Mouse (Mus musculus) kidney, adult 8-10 months (tissue): Measurements from ENCODE around the gene Col23a1.
A peak's percentile ranks its signal among the peaks of the same experiment; 100 is the strongest.

ENCODE experiments used
- DNase-seq, 2 experiments: peaks; one replicate each; pipeline ENCODE4 v3.0.0; 2022

The Col23a1 gene

DNA sequence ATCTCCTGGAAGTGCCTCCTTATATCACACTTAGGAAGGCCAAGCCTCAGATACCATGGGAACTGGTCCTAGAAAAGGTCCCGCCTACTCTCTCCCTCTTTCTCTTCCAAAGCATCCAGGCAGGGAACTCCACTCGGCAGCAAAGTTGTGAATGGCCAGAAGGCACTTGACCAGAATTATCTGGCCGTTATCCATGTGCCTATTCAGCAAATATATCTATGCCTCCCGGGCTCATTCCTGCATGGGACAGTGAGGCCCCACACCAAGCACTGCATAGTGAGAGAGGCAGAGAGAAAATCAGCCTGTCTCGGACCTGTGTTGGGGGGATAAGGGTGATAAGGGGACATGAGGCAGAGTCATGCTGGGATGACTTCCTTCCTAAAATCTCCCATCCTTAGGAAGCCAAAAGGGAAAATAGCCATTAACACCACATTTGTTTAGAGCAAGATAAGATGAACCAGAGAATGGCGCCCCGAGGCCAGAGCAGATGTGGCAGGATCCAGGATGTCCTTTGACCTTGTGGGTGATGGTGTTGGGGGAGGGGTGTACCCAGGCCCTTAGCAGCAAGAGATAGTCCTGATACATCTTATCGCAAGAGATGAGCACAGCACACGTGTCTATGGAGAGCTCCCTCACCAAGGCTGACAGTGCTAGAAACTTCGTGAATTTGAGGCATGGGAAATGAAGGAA is 196.2 kb downstream of the Col23a1 start:
- DNase-seq = no peak

DNA sequence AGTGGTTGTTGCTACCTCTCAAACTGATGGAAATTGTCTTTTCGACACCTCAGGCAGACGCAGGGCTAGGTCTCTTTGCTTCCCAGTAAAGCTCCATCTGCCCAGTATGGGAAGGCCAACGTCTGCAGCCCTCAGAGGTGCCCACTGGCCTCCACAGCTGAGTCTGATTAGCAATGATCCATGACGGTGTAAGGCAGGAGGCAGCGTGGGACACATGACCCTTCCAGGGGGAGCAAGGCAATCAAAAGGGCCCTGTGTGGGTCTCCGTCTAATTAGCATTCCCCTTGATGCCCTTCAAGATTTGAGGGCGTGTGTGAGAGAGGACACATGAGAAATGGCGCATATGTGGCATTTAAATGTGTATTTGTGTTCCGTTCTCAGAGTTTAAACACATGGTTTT is 199.1 kb downstream of the Col23a1 start:
- no peak for DNase-seq

DNA sequence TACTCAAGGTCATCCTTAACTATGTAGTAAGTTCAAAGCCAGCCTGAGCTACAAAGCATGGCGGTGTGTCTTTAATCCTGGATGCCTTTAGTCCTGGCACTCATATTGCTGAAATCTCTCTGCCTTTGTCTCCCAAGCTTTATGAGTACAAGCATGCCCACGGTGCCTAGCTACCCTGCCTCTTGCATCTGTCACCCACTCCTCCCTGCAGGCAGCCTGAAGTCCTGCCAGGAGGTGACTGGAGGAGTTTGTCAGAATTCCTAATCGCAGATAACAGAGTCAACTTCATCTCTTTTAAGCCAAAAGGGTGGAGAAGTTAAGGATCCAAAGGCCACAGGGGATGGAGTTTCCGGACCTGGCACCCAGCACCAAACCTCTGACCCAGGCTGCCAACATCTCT is 203.7 kb downstream of the Col23a1 start:
- no peak for DNase-seq

DNA sequence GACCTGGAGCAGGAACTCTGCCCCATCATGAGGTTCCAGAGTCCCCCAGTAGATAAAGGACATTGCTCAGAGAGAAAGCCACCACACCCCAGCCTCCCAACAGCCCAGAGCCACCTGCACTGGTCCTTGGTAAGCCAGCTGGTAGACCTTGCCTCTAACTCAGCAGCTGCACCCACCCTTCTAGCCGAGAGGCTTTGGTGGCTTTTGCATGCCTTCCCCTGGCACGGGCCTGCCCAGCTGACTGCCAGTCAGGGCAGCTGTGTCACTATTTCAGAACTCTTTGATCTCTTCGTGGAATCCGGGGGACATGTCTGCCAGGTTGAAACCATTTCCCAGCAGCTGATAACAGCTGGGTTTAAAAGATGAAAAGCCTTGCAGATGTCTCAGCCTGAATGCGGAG is 204.5 kb downstream of the Col23a1 start:
- no peak for DNase-seq

DNA sequence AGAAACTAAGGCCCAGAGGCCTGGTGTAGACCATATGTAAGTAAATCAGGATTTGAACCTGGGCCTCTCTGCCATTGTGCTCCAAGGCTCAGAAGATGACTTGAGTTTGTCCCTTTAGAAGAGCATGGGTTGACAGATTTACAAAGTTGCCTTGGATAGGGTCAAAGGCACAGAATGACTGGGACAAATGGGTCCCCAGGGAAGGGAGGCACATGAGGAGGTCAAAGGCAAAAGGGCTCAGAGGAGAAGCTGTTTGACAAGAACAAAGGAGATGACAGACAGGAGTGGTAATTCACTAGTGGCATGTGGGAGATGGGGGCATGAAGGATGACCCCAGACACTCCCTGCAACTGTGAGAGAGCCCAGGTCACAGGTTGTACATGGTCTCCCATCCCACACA is 210.1 kb downstream of the Col23a1 start:
- no peak for DNase-seq

DNA sequence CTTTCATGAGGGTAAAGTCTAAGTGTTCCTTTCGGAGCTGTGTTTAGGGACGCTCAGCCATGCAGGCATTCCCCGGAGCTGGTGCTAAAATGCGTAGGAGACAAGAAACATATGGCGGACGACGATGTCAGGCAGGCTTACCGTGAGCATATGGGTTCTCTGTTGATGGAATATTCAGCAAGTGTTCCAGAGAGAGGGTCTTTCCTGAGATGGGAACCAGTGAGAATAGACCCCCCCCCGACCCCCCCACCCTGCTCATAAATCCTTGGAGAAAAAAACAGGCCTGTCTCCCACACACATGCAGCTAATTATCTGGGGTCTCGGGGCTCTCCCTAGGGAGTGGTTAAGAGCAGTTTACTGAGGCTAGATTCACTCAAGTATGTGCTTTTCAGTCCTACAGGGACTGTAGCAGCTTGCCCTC is 212.7 kb downstream of the Col23a1 start:
- DNase-seq = no peak

DNA sequence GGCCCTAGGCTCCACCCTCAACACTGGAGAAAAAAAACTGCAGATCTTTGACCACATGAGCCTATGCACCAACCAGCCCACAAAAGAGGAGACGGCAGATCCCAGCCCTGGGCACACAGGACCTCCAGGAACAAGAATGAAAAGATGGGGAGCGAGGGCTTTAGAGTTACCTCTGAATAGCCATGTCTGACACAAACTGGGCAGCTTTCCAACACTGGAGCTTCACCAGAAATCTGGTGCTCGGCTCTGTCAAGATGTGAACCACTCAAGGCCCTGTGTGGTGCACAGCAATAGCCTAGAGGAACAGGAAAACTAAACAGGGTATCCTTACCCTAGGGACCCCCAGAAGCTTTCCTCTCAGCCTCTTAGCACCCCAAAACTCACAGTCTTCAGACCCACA is 215.2 kb downstream of the Col23a1 start:
- no peak for DNase-seq

DNA sequence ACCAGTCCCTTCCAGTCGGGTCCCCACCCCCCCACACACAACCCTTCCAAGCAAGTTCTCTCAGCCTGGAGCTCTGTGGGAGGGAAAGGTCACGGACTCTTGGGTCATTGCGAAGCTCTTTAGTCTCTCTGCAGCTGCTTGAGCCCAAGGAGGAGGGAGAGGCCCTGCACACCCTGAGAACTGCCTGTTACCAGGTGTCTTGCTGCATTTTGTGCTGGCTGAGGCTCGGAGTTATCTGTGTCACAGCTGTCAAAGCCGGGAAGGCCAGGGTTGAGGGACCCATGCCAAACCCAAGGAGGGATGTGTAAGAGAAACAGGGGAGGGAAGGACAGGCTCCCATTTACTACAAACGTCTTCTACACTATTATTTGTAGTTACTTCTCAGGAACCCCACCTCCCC is 218.3 kb downstream of the Col23a1 start:
- no peak for DNase-seq

DNA sequence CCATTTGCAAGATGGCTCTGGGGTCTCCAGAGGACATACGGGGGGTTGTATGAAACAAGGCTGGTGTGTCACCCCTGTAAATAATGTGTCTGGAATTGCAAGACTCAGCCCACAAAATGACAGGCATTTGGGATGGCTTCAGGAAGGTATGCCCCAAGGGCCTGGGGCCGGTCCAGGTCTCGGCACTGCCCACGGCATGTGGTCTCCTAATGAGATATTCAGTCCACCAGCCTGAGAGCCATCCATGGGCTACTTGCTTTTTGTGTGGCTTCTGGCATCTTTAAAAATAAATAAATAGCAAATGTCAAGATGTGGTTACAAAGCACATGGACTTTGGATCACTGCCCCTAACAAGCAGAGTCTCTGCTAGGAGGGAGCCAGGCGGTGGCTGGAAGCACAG is 219.5 kb downstream of the Col23a1 start:
- no peak for DNase-seq

DNA sequence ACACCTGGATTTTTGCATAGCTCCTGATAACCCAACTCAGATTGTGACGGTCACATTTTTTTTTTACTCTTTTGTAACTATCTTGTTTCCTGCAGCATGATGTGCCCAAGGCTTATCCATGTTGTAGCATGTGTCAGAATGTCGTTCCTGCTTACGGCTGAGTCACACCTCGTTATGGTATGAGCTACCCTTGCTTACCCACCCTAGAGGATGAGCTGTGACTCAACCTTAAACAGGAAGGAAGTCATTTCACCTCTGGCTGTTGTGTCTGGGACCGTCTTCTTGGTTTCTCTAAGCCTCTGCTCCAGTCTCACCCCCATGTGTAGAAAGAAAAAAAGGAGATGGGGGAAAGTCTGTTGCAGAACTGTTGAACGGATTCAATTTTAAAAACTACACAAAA is 223.3 kb downstream of the Col23a1 start:
- DNase-seq = no peak

DNA sequence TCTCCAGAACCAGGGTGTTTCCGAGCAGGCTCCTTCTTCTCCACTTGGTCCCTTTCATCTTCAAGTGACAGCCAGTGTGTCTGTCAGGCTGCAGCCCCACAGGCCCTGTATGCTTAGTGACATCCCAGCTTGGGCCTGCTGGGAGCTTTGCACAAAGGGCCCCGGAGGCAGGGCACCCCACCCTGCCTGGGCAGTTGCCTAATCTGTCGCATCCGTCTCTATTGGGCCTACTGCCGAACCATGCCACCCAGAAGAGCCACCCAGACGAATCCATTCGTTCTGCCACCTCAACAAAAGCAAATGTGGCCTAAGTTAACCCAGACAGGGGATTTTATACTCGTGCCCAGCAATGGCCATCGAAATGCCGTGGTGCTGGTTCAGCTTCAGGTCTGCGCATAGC is 225.6 kb downstream of the Col23a1 start:
- no peak for DNase-seq

DNA sequence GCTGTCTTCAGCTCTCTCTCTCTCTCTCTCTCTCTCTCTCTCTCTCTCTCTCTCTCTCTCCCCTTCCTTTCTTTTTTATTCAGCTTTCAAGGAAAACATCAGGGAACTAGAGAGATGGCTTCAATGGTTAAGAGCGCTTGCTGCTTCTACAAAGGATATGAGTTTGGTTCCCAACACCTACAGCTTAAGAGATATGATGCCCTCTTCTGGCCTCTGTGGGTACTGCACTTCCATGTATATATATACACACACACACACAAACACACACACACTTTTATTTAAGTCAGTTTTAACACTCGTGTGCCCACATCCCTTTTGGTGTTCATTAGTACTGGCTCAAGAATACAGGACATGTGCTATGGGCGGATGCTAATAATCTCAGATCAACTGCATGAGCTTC is 228.4 kb downstream of the Col23a1 start:
- no peak for DNase-seq

DNA sequence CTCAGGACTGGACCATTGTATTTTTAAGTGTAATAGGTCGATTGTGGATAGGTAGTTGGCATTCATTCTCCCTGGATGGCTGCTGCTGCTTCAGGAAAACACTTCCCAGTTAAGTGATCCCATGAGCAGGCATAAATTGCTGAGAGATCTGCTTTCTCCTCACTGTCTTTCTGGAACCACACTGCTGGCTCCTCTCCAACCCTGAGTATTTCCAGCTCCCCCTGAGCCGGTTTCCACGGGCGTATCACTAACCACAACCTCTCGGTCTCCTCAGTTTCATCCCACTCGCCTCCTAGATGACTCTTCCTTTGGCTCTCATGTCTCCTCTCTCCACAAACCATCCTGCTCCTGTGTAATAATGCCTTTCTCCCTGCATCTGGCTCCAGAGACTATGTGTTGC is 228.9 kb downstream of the Col23a1 start:
- DNase-seq = no peak

DNA sequence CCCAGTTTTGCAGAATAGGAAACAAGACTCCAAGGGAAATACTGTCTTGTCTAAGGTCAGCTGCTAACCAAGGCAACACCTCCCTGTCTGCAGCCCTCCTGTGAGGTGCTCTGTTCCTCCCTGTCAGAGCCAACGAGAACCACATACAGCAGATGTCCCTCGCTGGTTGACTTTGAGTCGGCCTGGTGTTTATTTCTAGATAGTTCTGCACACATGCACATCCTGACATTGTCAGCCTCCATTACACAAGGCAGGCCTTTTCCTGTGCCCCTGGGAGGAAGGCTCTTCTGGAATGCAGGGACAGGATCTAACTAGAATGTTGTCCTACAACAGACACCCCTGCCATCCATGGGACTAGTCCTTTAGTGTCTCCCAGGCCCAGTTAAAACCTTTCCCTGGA is 231.7 kb downstream of the Col23a1 start:
- no peak for DNase-seq

DNA sequence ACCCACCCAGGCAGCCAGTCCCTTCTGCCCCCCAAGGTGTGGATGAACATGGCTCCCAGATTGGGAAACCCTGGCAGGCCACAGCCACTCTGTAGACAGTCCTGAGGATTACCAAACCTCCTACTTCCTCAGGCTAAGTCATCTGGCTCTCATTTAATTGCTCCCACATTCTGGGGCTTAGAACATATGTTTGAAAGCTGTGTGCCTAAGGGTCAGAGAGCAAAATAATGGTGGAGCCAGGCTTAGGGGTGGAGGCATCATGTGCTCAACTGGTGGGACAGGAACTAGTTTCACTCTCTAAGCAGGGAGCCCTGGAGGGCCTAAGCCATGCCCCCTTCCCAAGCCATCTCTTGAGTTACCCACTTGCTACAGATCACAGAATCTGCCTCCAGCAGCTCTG is 233.5 kb downstream of the Col23a1 start:
- no peak for DNase-seq

DNA sequence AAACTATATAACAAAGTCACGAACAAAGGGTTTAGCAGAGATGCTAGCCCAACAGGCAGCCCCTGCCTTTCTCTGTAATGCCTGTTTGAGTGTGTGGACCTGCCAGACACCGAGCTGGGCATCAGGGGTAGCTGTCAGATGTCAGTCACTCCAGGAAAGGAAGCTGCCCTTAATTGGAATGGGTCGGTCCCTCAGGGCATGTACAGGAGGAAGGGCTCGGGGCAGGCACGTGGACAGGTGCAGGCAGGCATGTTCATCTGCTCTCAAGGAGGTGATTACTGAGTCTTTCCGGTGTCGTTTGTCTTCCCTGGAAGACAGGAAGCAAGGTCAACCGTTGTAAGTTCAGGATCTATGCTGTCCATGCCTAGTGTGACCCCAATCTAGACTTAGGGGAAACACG is 233.9 kb downstream of the Col23a1 start:
- DNase-seq = no peak

DNA sequence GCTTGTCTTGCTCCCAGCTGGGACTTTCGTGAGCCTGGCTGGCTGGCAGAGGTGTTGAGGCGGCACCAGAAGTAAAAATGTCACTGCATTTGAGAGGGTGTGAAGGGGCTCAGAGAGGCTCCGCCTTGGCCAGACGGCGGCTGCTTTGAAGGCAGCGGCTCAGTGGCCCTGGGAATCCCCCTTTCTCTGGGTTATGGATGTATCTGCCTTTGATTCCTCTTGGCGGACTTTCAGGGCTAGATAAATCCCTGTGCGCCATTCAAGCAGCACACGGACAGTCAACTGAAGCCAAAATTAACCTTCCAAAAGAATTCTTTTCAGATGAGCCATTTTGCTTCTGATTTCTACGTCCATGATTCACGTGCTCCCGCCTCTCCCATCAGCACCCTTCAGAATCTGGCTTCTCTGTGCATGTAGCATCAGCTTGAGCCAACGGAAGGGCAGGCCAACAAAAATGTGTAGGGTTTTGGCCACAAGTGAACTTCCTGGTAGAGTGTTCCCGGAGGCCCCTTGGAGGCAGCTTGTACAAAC is 237.0 kb downstream of the Col23a1 start:
- DNase-seq = no peak

DNA sequence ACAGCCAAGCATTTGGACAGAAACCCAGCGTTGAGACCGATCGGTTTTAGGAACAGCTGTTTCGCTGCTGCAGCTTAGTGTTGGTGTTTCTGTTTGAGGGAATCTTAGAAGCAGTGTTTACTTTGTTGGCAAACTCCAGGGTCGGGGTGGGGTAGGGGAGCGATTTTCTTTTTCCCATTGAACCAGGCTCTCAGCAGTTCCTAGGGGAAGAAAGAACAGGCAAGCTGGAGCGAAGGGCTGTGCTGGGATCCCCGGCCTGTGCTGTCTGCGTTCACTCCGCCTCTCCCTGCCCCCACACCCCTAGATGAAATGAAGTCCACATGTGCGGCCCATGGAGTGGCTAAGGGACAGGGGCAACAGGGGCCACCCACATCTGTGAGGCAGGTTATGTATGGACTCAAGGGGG is 243.4 kb downstream of the Col23a1 start:
- no peak for DNase-seq

DNA sequence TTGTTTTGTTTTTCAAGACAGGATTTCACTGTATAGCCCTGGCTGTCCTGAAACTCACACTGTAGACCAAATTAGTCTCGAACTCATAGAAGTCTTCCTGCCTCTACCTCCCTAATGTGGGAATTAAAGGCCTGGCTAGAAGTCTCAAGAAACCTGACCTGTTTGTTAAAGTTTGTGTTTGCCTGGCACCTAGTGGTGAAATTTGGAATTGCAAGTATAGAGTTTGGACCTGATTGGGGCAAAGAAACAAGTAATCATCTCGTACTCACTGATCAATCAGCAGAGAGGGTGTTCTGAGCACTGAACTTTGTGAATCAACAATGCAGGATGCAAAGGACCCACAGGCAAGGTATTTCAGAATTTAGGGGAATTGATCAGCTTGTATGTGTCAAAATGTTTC is 244.6 kb downstream of the Col23a1 start:
- DNase-seq = peak; percentile 49 to 69

DNA sequence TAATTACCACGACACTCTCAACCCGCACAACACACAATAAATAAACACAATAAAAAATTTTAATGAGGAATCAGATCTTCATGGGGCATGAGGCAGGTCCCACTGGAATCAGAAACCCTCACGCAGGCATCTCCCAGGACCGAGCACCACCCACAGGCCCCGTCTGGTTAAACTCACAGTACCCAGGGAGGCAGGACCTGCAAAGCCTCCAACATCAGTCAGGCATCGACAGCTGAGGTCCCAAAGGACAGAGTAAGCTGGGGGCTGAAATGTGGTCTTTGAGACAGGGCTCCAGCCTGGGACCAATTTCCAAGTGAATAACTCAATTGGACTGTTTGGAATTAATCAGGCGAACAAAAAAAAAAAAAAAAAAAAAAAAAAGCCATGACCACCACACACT is 248.7 kb downstream of the Col23a1 start:
- no peak for DNase-seq

DNA sequence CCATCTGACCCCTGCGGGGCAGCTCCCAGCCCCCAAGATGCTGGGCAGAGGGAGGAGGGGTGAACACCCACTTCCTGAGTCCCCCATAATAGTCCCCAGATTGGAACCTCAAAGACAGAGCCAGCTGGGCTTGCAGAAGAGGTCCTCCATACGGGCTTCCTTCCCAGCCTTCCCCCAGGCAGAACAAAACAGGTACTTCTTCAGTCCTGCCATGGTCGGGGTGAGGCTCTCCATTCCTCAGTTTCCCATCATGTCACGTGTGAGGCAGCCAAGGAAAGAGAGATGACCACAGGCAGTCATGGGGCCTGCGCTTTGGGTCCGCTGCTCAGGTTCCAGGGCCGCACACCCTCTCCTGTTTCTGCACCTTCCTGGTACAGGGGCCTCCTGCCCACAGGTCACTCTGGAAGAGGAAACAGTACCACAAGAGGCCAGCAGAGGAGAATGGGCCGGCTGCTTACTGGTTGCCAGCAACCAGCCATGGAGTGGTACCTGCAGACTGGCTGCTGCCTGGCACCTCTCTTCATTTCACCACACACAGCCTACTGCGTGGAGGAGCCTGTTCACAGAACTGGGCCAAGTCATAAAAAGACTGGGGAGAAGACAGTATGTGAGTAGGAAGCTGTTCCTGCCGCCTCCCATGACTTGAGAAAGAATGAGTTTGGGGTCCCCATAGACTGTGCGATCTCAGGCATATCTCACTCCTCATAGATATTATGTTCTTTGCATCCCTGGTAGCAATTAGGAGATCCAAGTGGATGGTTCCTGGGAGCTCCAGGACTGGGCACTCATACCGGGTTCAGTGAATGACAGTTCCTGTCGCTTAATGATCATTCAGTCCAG is 249.4 kb downstream of the Col23a1 start:
- DNase-seq = no peak

DNA sequence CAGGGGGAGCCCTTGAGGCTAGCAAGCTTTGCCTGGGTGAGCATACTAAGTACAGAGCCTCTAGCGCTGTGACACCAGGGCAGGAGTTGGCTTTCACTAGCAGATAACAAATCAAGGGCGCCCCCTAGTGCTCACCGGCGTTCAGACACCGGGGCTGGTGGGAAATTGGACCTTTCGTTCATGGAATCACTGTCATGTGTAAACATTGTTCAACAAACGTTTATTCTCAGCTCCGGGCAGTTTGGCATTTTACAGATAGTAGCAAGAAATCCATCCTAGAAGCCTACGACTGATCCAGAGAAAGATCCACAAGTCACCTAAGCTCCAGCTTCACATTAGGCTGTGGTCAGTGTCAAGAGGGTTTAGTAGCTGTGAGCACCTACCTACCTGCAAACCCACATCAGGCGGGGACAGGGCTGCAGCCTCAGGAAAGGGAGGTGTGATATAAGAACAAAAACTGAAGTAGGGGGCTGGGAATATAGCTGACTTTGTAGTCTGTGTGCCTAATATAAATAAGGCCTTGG is 250.1 kb downstream of the Col23a1 start:
- peak; percentile 95 to 98 for DNase-seq

DNA sequence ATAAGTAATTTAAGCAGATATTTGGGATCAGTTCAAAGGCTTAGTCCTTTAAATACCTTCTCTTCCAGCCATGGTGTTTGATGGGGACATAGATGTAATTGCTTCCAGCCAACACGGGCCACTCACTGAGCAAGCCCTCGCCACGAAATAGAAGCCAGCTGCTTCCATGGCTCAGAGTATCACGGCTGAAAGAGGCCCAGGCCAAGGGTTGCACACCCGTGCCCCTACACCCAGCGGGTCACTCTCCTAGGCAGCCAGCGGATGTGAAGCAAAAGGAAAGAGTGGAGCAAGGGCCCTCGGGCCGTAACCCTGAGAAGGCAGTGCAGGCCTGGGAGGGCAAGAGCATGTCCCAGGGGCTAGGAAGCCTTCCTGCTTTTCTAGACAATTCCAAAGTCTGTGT is 252.7 kb downstream of the Col23a1 start:
- no peak for DNase-seq

DNA sequence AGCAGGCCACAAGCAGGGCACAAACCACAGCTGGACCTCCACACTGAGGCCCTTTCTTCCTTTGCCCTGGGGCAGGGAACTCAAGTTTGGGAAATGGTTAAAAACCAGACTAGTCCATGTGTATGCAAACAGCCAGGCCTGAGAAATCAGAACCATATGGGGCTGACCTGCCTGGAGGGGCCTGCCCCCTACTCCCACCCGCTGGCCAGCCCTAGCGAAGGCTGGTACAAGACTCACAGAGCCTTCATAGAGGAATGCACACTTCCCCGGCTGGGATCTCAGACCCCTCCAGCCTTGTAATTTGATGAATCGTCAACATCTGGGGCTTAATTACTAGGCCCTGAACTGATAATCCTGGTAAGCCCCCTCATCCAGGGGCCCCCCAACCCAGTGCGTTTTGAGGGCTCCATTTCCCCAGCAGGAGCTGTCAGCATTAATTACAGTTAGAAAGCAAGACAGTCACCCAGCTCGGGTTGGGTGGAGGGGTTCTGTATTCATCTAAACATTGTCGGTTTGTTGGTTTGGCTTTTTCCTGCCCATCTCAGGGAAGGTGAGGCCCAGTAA is 253.8 kb downstream of the Col23a1 start:
- no peak for DNase-seq
